Mouse (Mus musculus) cerebellum, adult 2 months (tissue): ENCODE measurements around the gene Ush1g. TPM values are rescaled to one million over a fixed set of nuclear protein-coding genes. Genes with fewer than 3 reads are reported as not detected.

Source experiments
- DNase-seq, 2 experiments: peaks; one replicate each; pipeline ENCODE4 v3.0.0; 2021
- H3K27ac ChIP-seq: fragments of 200-500 bp; 2 replicates; pipeline ENCODE4 v1.5.1; 2012; ENCODE audit warnings: low read length, control low read depth, inconsistent platforms; ENCODE audit not compliant: insufficient read depth
- H3K27me3 ChIP-seq: fragments of 200-500 bp; 2 replicates; pipeline ENCODE4 v1.6.1; 2012; ENCODE audit warnings: inconsistent platforms, mild to moderate bottlenecking, low read length, moderate library complexity; ENCODE audit not compliant: control insufficient read depth, insufficient read depth
- H3K4me1 ChIP-seq: fragments of 200-500 bp; 2 replicates; pipeline ENCODE4 v1.6.1; 2011; ENCODE audit warnings: low read length; ENCODE audit not compliant: control insufficient read depth, insufficient read depth
- H3K4me3 ChIP-seq: fragments of 200-500 bp; replicated peaks from 2 replicates; pipeline ENCODE3; 2011; ENCODE audit warnings: mild to moderate bottlenecking, low read depth, low read length, control low read depth; ENCODE audit not compliant: insufficient read depth
- CTCF ChIP-seq: fragments of 200-500 bp; IDR thresholded peaks from 2 replicates; pipeline ENCODE4 v1.5.1; 2011; ENCODE audit warnings: low read depth, mild to moderate bottlenecking, control low read depth, low read length, moderate library complexity, borderline replicate concordance; ENCODE audit not compliant: insufficient read depth
- POLR2A ChIP-seq: fragments of 200-500 bp; IDR thresholded peaks from 2 replicates; pipeline ENCODE4 v1.6.1; 2011; ENCODE audit warnings: low read length, control low read depth, borderline replicate concordance; ENCODE audit not compliant: insufficient read depth
- WGBS: fragments of 180-500 bp; shearing (Covaris S2); methylation state at CpG from one replicate; pipeline ENCODE4 v1.1.7; 2018; 5-methylcytosine and 5-hydroxymethylcytosine counted together
- polyA plus RNA-seq: library from polyadenylated mRNA; depleted of rRNA; stranded (reverse); fragments of >200 nt; gene quantifications from 2 replicates; pipeline ENCODE4 v1.2.3, GENCODE M21; 2012

Gene Ush1g
- polyA plus RNA-seq, 1 experiment, result 1.4 TPM

DNA sequence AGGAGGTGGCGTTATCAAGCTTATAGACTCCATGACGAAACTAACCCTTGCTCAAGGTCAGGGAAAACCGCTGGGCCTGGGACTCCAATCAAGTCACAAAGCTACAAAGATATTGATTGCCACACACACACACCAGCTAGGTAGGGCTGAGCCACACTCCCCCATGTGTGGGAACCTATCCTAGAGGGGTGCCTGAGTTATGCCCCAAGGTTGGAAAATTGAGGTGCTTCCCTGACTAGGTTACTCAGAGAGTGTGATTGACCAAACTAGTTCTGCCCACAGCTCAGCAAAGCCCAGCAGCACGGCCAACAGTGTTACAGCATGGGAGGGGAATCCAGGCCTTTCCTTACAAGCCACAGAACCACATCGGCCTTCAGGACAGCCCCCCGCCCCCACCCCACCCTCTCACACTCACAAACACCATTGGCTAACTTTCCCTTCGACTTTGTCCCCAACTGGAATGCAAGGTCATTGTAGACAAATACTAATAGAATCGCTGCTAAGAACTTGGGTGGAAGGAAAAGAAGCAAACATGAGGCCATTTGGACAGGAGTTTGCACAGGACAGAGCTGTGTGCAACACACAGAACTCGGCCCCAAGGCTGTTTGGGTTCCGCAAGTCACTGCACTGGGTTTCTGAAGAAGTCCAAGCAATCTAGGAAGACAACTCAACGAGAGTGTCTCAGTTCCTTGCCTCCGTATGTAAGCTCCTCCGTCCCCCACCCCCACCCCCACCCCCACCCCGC, 29.0 kb downstream of the Ush1g start:
- H3K27ac ChIP-seq, result no peak overlapping the region
- 67% methylated on average over 14 of the region's 14 CpGs for WGBS
- H3K4me1 ChIP-seq, result peaks cover 24% of the 10 kb centered on the region
- no peak for TF ChIP-seq CTCF
- no peak for TF ChIP-seq POLR2A
- no peak overlapping the region for H3K4me3 ChIP-seq
- H3K27me3 ChIP-seq, result no peaks in the 10 kb centered on the region
- no peak for DNase-seq

DNA sequence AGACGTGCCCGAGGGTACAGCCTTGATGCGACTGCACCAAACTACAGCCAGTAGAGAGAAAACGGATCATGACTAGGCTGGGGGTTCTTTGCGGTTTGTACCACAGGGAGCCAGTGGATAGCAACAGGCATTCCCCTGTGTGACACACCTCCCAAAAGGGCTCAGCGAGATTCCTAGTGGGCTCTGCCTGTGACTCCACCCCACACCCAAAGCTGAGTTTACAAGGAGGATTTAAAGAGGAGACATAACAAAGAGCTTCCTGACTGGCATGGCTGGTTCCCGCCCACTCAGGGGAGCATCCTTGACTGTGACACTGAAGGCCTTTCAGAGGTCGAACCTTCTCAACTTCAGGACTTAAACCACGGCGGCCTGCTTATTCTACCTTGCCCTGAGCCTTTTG, 30.3 kb downstream of the Ush1g start:
- no peak overlapping the region for H3K4me3 ChIP-seq
- no peak for TF ChIP-seq POLR2A
- no peak for TF ChIP-seq CTCF
- DNase-seq, result no peak
- no peak overlapping the region for H3K27ac ChIP-seq
- no peaks in the 10 kb centered on the region for H3K27me3 ChIP-seq
- 83% methylated on average over 10 of the region's 10 CpGs for WGBS
- peaks cover 24% of the 10 kb centered on the region for H3K4me1 ChIP-seq

DNA sequence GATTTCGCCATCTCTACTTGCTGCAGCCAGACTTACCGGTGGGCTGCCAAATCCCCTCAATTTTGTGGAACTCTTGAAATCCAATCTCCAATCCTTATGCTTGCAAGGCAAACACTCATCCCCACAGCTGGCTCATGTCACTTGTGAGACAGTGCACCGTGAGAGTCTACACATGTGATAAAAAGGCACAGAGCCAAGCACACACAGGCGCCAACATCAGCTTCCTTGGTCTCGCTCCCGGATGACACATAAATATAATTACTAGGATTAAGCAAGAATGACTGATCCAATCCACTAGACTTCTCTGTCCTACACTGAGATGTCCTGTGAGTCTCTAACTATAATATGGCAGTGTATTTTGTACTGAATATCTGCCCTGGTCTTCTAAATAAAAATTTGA, 30.9 kb downstream of the Ush1g start:
- 27% methylated on average over 6 of the region's 6 CpGs for WGBS
- TF ChIP-seq POLR2A (no peak), CTCF (no peak)
- Histone ChIP-seq H3K4me3 (no peak overlapping the region), H3K27ac (no peak overlapping the region), H3K4me1 (peaks cover 25% of the 10 kb centered on the region; the same call in 1 of the 2 replicates), H3K27me3 (no peaks in the 10 kb centered on the region)
- DNase-seq, result peak in 1 of 2 experiments; percentile 16

DNA sequence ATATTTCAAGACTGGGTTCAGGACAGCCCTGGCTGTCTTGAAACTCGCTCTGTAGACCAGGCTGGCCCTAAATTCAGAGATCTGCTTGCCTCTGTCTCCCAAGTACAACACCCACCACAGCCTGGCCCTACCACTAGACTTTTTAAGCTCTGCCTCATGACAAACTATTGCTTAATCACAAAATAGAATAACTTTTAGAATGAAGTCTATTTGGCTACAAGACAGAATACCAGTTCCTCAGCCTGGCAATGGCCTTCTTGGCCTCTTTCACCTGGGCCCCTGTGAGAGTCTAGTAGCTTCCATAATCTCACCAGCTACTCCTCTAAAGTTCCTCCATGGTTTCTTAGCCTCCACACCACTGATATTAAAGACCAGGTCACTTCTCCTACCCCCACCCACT, 31.5 kb downstream of the Ush1g start:
- WGBS, result 69% methylated on average over 1 of the region's 1 CpGs
- Histone ChIP-seq H3K4me1 (peaks cover 22% of the 10 kb centered on the region; the same call in 1 of the 2 replicates), H3K27me3 (no peaks in the 10 kb centered on the region), H3K27ac (no peak overlapping the region), H3K4me3 (no peak overlapping the region)
- TF ChIP-seq POLR2A, result no peak
- DNase-seq, result no peak

DNA sequence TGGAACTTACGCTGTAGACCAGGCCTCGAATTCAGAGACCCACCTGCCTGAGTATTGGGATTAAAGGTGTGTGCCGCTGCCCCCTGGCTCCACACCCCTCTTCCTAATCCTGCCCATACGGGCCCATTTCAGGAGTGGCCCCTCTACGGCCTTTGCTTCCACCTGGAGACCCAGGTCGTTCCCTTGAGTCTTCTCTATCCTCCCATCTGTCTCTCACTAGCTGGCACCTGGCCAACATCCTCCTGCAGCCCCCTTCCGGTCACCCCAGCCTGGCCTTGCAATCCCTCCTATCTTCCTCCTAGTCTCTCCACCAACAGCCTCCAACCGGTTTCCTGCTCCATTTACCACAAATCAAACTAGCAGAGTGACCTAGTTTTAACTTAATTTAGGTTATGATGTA, 32.0 kb downstream of the Ush1g start:
- peaks cover 22% of the 10 kb centered on the region; the same call in 1 of the 2 replicates for H3K4me1 ChIP-seq
- no peak overlapping the region for H3K4me3 ChIP-seq
- peak overlapping the region; percentile 46; the same call in 1 of the 2 replicates for H3K27ac ChIP-seq
- TF ChIP-seq POLR2A (no peak), CTCF (no peak)
- 53% methylated on average over 8 of the region's 8 CpGs for WGBS
- DNase-seq, result peak in 1 of 2 experiments; percentile 39
- no peaks in the 10 kb centered on the region for H3K27me3 ChIP-seq

DNA sequence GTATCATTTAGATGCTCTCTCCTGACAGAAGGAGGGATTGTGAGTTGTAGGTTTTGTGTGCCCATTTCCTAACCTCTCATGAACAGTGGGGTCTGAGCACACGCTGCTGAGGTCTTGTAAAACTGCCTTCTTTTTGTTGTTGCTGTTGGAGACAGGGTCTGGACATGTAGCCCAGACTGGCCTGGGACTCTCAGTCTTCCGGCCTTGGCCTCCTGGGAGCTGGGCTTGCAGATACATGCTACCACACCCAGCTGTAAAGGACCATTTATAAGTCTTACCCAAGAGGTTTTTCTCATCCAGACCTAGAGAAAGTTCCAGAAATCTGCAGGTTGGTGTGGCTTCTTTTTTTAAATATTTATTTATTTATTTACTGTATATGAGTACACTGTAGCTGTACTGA, 33.5 kb downstream of the Ush1g start:
- Histone ChIP-seq H3K4me3 (no peak overlapping the region), H3K4me1 (peaks cover 22% of the 10 kb centered on the region; the same call in 1 of the 2 replicates), H3K27ac (no peak overlapping the region), H3K27me3 (no peaks in the 10 kb centered on the region)
- DNase-seq, result no peak
- 91% methylated on average over 2 of the region's 2 CpGs for WGBS
- TF ChIP-seq CTCF (no peak), POLR2A (no peak)

DNA sequence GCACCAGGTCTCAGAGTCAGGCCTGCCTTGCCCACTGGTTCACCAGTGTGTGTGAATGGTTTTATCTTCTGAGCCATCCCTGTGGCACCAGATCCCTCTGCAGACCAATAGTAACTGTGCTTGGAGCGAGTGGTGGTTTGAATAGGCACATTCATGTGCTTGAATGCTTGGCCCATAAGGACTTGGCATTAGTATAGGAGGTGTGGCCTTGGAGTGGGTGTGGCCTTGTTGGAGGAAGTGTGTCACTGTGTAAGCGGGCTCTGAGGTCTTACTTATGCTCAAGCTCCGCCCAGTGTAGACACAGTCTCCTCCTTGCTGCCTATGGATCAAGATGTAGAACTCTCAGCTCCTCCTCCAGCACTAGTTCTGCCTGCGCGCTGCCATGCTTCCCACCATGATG, 34.5 kb downstream of the Ush1g start:
- H3K4me3 ChIP-seq, result no peak overlapping the region
- TF ChIP-seq CTCF, result no peak
- no peak for TF ChIP-seq POLR2A
- WGBS, result 84% methylated on average over 5 of the region's 5 CpGs
- peak in 1 of 2 experiments; percentile 23 for DNase-seq
- H3K27ac ChIP-seq, result no peak overlapping the region
- no peaks in the 10 kb centered on the region for H3K27me3 ChIP-seq
- H3K4me1 ChIP-seq, result peaks cover 18% of the 10 kb centered on the region

DNA sequence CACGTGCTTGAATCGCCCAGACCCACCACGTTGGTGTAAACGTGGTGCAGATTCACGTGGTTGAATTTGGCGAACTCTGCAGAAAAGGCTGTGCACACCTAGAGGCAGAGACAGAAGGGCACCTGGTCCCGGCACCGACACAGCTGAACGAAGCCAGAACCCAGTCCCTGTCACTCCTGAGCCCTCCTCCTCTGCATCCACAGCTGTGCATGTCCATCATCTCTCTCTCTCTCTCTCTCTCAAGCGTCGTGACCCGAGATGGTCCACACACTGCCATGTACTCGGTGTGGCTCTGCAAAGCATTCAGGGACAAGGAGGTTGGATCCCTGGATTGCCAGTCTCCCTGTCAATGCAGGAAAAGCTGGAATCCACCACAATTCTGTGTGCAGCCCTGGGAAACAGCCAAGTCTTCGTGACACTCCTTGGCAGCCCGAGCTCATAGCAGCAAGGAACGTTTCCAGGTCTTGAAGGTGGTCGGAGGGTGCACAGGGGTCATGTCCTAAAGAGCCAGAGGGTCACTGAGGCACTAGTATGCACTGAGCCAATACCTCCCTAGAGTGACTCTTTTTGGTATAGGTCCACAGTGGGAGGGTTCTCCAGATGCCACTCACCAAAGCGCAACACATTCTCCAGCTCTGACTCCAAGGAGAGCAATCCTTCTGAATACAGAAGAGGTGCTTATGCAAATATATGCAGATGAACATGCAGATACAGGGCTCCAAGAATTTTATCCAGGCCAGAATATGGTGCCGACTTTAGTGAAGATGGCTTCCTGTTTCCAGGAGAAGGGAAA, 35.4 kb downstream of the Ush1g start:
- WGBS, result 51% methylated on average over 19 of the region's 19 CpGs
- Histone ChIP-seq H3K27ac (no peak overlapping the region), H3K27me3 (no peaks in the 10 kb centered on the region), H3K4me3 (no peak overlapping the region), H3K4me1 (peaks cover 20% of the 10 kb centered on the region)
- peak in 1 of 2 experiments; percentile 18 for DNase-seq
- TF ChIP-seq POLR2A, result no peak
- TF ChIP-seq CTCF, result no peak
